Mouse (Mus musculus) thymus, adult 2 months (tissue): ENCODE results near the gene Stip1.

Experiments
- CTCF ChIP-seq: fragments of 200-500 bp; IDR thresholded peaks from 2 replicates; pipeline ENCODE4 v1.5.1; 2012; ENCODE audit warnings: mild to moderate bottlenecking, control low read depth, low read length, moderate library complexity, borderline replicate concordance; ENCODE audit not compliant: control insufficient read depth, poor library complexity, insufficient read depth; ENCODE audit errors: extremely low read depth
- POLR2A ChIP-seq: fragments of 200-500 bp; IDR thresholded peaks from 2 replicates; pipeline ENCODE4 v1.6.1; 2012; ENCODE audit warnings: mild to moderate bottlenecking, low read length, control low read depth, moderate library complexity; ENCODE audit not compliant: control insufficient read depth, poor library complexity, insufficient read depth; ENCODE audit errors: extremely low read depth

- no peak for TF ChIP-seq POLR2A
- no peak for TF ChIP-seq CTCF
Measured at GRCm38 (mm10) chr19:6999360-7000063, 40.3 kb downstream of the Stip1 start.
